Mouse (Mus musculus) liver, adult 2 months (tissue): ENCODE measurements around the gene Pik3r3.

Experiments used
- CTCF ChIP-seq: fragments of 200-500 bp; IDR thresholded peaks from 2 replicates; pipeline ENCODE4 v1.5.1; 2011; ENCODE audit warnings: low read depth, low read length, control low read depth
- POLR2A ChIP-seq: fragments of 200-500 bp; IDR thresholded peaks from 2 replicates; pipeline ENCODE4 v1.6.1; 2011; ENCODE audit warnings: low read length, control low read depth; ENCODE audit not compliant: insufficient read depth; ENCODE audit errors: extremely low read depth

DNA sequence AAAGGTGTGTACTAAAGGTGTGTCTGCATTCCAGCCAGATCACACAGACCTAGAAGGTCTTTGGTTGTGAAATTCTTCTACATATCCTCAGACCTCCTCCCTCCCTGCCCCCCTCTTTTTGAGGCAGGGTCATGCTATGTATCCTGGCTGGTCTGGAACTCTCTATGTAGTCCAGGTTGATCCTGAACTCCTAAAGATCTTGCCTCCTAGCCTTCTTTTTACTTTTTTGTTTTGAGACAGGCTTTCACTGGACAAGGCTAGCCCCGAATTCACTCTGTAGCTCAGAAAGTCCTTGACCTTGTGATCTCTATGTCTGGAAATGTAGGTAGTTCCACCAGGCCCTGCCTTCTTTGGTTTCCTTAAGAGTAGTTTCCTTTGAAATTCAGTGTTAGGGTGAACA is 12.5 kb upstream of the Pik3r3 start:
- TF ChIP-seq CTCF (no peak), POLR2A (no peak)
